Mouse (Mus musculus): Measurements from ENCODE around the gene Dmrta1. TPM values are rescaled to one million over a fixed set of nuclear protein-coding genes. Genes with fewer than 3 reads are reported as not detected.
A peak's percentile ranks its signal among the peaks of the same experiment; 100 is the strongest.
"Not testable (repeated sequence)": the region's sequence is repeated elsewhere in the genome, so short reads cannot be mapped to it uniquely, and the experiment has no call there.

The Dmrta1 gene
- total and polyA plus RNA-seq, 2 experiments from 2014 or later, result 0.35 to 0.71 TPM

DNA sequence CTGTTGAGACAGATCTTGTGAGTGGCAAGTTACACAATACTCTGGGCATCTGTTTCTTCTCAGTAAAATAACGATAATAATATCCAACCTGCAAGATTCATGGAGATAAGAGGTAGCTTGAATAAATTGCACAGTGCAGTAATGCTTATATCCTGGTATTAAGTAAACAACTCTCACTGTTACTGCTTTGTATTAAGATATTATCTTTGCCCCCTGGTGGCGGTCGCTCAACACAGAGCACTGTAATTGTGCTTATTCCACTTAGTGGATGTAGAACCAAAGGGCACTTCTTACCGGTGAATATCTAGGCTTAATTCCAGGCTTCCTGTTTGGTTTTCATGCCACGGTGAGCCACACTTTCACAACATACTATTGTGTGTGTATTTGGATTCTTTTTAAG is 16.4 kb downstream of the Dmrta1 start:
- WGBS, result 76% methylated on average over 5 of the region's 5 CpGs
- Histone ChIP-seq H3K27ac (ENCODE audit: low read depth, low read length) (no peak overlapping the region), H3K4me2 (ENCODE audit: low read depth, low read length, poor library complexity, severe bottlenecking) (no peak overlapping the region), H3K4me3 (ENCODE audit: low read depth, low read length) (no peak overlapping the region), H3K27me3 (ENCODE audit: insufficient read depth, low read length) (no peaks in the 10 kb centered on the region), H3K4me1 (ENCODE audit: insufficient read depth, low read length) (no peaks in the 10 kb centered on the region), H3K9ac (replicated peaks; ENCODE audit: low read length, poor library complexity, severe bottlenecking) (no peak overlapping the region), H3K36me3 (ENCODE audit: insufficient read depth, low read length) (no peaks in the 10 kb centered on the region), H3K9me3 (ENCODE audit: low read length) (no peaks in the 10 kb centered on the region)
- ATAC-seq (ENCODE audit: low FRiP score) (no peak), DNase-seq (ENCODE audit: low spot score) (no peak)
- peak; percentile 32; the same call in 1 of the 2 replicates for TF ChIP-seq CTCF (IDR thresholded peaks at IDR 0.05)

DNA sequence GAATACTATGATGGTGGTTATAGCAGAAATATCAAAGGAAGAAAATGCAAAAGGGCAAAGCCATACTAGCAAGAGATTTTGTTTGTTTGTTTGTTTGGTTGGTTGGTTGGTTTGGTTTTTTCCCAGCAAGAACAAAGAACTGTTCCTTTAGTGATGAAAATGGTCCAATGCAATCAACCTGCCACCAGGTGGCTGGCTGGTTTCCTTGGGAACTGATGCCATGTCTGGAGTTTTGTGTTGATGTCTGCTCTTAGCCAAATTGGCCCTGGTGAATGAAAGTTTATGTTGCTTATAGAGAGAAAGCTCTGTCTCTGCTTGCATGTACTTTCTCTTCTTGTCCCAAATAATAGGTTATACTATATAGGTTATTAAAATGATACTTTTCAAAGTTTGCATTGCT is 18.7 kb downstream of the Dmrta1 start:
- peak; percentile 14 for DNase-seq (ENCODE audit: low spot score)
- H3K27me3 ChIP-seq (ENCODE audit: insufficient read depth, low read length), result no peaks in the 10 kb centered on the region
- no peak for TF ChIP-seq CTCF (IDR thresholded peaks at IDR 0.05)
- H3K4me1 ChIP-seq (ENCODE audit: insufficient read depth, low read length), result no peaks in the 10 kb centered on the region
- no peak overlapping the region for H3K4me2 ChIP-seq (ENCODE audit: low read depth, low read length, poor library complexity, severe bottlenecking)
- no peak overlapping the region for H3K9ac ChIP-seq (replicated peaks; ENCODE audit: low read length, poor library complexity, severe bottlenecking)
- H3K4me3 ChIP-seq (ENCODE audit: low read depth, low read length), result no peak overlapping the region
- no peaks in the 10 kb centered on the region for H3K9me3 ChIP-seq (ENCODE audit: low read length)
- ATAC-seq (ENCODE audit: low FRiP score), result no peak
- no peak overlapping the region for H3K27ac ChIP-seq (ENCODE audit: low read depth, low read length)
- H3K36me3 ChIP-seq (ENCODE audit: insufficient read depth, low read length), result no peaks in the 10 kb centered on the region

DNA sequence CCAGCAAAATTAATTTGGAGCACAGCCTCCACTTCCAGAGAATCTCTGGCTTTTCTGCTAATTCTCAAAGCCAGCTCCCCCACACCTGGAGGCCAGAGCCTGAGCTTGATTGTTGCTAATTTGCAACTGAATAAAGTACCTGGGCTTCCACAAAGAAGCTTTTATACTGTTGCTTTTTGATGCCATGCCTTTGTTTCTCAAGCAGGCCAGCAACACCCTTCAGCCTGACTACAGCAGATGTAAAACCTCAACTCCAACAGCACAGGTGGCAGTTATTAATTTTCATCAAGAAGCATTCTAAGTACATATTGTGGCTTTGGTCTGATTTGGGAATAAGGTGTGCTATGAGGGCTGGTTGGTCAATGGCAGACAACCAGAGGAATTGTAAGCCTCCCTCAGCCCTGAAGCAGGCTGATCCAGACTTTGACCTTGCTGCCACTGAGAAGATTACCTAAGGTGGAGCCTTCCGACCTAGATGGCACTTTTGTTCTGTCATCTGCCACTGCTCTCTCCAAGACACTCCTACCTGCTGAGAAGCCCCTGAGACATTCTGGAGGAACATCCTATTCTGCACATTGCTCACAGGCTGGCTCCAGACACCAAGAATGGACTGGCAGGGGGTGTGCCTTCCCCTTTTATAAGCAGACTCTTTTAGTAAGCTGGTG is 44.4 kb downstream of the Dmrta1 start:
- H3K9ac ChIP-seq (replicated peaks; ENCODE audit: low read length, poor library complexity, severe bottlenecking); H3K9me3 ChIP-seq (ENCODE audit: low read length); DNase-seq (ENCODE audit: low spot score); ATAC-seq (ENCODE audit: low FRiP score); H3K4me1 ChIP-seq (ENCODE audit: insufficient read depth, low read length); H3K27me3 ChIP-seq (ENCODE audit: insufficient read depth, low read length); H3K27ac ChIP-seq (ENCODE audit: low read depth, low read length); H3K4me3 ChIP-seq (ENCODE audit: low read depth, low read length); H3K4me2 ChIP-seq (ENCODE audit: low read depth, low read length, poor library complexity, severe bottlenecking); H3K36me3 ChIP-seq (ENCODE audit: insufficient read depth, low read length): not testable (repeated sequence)
- WGBS, result 70% methylated on average over 1 of the region's 1 CpGs

All from midbrain, postnatal 0 days (tissue).